Mouse (Mus musculus) stomach, embryonic 14.5 days (tissue): ENCODE results near the gene Sft2d1. TPM values are rescaled to one million over a fixed set of nuclear protein-coding genes. Genes with fewer than 3 reads are reported as not detected.
A peak's percentile ranks its signal among the peaks of the same experiment; 100 is the strongest.

Source experiments
- ATAC-seq: fragments of 200-750 bp; cut with Nextera tagmentation; 2 replicates; pipeline ENCODE4 v1.8.0; 2017; ENCODE audit warnings: low read depth, moderate TSS enrichment; ENCODE audit not compliant: insufficient number of reproducible peaks, insufficient read depth, low FRiP score
- H3K27ac ChIP-seq: fragments of 300-500 bp; sonication (generic); 2 replicates; pipeline ENCODE4 v1.5.1; 2014; ENCODE audit warnings: mild to moderate bottlenecking, low read length, moderate library complexity, mixed read lengths
- H3K27me3 ChIP-seq: fragments of 300-500 bp; sonication (generic); 2 replicates; pipeline ENCODE4 v1.6.1; 2014; ENCODE audit warnings: low read length, control low read depth, mixed read lengths; ENCODE audit not compliant: control insufficient read depth, insufficient read depth
- H3K36me3 ChIP-seq: fragments of 300-500 bp; sonication (generic); 2 replicates; pipeline ENCODE4 v1.6.1; 2014; ENCODE audit warnings: mild to moderate bottlenecking, control low read depth, low read length, moderate library complexity, mixed read lengths; ENCODE audit not compliant: control insufficient read depth, insufficient read depth
- H3K4me1 ChIP-seq: fragments of 300-500 bp; sonication (generic); 2 replicates; pipeline ENCODE4 v1.6.1; 2014; ENCODE audit warnings: low read length, control low read depth, mixed read lengths; ENCODE audit not compliant: control insufficient read depth, insufficient read depth
- H3K4me2 ChIP-seq: fragments of 300-500 bp; sonication (generic); replicated peaks from 2 replicates; pipeline ENCODE4 v1.6.1; 2014; ENCODE audit warnings: low read depth, low read length, control low read depth
- H3K4me3 ChIP-seq: fragments of 300-500 bp; sonication (generic); 2 replicates; pipeline ENCODE4 v1.5.1; 2014; ENCODE audit warnings: low read depth, low read length, control low read depth
- H3K9ac ChIP-seq: fragments of 300-500 bp; sonication (generic); replicated peaks from 2 replicates; pipeline ENCODE4 v1.6.1; 2014; ENCODE audit warnings: low read depth, mild to moderate bottlenecking, control low read depth, low read length, moderate library complexity, mixed read lengths
- H3K9me3 ChIP-seq: fragments of 300-500 bp; sonication (generic); 2 replicates; pipeline ENCODE4 v1.6.1; 2016; ENCODE audit warnings: low read depth, low read length, control low read depth; ENCODE audit not compliant: control insufficient read depth
- WGBS: fragments of 180-500 bp; shearing (Covaris S2); extraction: QIAGEN DNeasy Blood & Tissue Kit; methylation state at CpG from one replicate; pipeline ENCODE4 v1.1.7; 2014; 5-methylcytosine and 5-hydroxymethylcytosine counted together
- polyA plus RNA-seq: library from polyadenylated mRNA; unstranded; fragments of >200 nt; fragmentation: Nextera tagmentation; extraction: Ambion mirVana; gene quantifications from 2 replicates; pipeline ENCODE4 v1.2.1, GENCODE M21; 2014

The Sft2d1 gene
- polyA plus RNA-seq, 1 experiment from 2014 or later = 77.2 TPM

DNA sequence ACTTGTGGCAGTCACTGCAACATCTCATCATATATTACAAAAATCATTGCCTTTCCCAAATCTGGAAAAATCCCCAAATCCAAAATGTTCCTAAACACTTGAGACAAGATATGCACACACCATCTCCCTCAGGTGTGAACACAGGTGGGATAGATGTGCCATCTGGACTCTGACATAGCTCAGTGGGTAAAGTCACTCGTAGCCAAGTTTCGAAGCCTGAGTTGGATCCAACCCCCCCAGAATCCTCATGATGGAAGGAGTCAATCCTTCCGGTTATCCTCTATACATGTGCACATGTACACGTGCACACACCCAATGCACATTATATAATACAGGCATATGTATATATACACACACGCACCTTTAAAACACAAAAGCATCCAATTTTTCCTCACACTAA lies 50.0 kb downstream of the Sft2d1 start:
- no peak for ATAC-seq
- Histone ChIP-seq H3K9me3 (no peaks in the 10 kb centered on the region), H3K4me3 (no peak overlapping the region), H3K9ac (no peak overlapping the region), H3K4me1 (peaks cover 9% of the 10 kb centered on the region; the same call in 1 of the 2 replicates), H3K27me3 (no peaks in the 10 kb centered on the region), H3K27ac (no peak overlapping the region), H3K4me2 (no peak overlapping the region), H3K36me3 (no peaks in the 10 kb centered on the region)
- 88% methylated on average over 5 of the region's 5 CpGs for WGBS

DNA sequence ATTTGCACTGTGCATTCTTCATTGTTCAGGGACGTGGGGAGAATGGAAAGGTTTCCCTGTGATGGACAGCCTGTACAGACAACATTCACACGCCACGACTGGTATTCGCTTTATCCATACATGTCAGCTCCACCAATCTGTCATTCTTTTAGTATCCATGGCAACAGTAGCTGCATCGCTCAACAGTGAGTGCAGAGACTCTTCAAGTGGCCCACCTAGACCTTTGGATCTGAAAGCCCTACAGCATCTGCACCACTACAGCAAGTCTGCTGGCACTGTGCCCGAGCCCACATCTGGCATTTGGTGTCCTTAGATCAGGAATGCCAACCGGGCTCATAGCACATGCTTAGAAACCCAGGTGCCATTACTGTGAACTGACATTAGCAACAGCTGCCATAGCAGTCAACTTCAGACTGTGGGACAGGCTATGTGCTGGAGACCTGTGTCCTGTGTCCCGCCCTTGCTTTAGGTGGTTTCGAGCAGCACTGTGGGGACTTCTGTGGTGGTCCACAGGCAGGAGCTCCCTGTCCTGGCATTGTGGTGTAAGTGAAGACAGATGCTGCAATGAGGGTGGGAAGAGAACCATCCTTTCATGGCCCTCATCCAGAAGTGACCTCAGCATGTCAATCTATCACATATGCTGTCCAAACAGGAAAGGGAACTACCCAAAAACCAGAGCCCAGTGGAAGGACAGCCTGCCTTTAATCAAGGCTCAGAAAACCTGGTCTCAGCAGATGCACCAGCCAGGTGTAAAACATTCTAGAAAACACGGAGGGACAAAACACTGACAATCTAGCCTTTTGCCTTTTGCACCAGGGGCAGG lies 50.6 kb downstream of the Sft2d1 start:
- H3K36me3 ChIP-seq = no peaks in the 10 kb centered on the region
- no peak overlapping the region for H3K4me3 ChIP-seq
- no peak overlapping the region for H3K9ac ChIP-seq
- ATAC-seq = no peak
- peaks cover 9% of the 10 kb centered on the region; the same call in 1 of the 2 replicates for H3K4me1 ChIP-seq
- H3K9me3 ChIP-seq = no peaks in the 10 kb centered on the region
- WGBS = 70% methylated on average over 10 of the region's 10 CpGs
- H3K27ac ChIP-seq = no peak overlapping the region
- no peaks in the 10 kb centered on the region for H3K27me3 ChIP-seq
- no peak overlapping the region for H3K4me2 ChIP-seq

DNA sequence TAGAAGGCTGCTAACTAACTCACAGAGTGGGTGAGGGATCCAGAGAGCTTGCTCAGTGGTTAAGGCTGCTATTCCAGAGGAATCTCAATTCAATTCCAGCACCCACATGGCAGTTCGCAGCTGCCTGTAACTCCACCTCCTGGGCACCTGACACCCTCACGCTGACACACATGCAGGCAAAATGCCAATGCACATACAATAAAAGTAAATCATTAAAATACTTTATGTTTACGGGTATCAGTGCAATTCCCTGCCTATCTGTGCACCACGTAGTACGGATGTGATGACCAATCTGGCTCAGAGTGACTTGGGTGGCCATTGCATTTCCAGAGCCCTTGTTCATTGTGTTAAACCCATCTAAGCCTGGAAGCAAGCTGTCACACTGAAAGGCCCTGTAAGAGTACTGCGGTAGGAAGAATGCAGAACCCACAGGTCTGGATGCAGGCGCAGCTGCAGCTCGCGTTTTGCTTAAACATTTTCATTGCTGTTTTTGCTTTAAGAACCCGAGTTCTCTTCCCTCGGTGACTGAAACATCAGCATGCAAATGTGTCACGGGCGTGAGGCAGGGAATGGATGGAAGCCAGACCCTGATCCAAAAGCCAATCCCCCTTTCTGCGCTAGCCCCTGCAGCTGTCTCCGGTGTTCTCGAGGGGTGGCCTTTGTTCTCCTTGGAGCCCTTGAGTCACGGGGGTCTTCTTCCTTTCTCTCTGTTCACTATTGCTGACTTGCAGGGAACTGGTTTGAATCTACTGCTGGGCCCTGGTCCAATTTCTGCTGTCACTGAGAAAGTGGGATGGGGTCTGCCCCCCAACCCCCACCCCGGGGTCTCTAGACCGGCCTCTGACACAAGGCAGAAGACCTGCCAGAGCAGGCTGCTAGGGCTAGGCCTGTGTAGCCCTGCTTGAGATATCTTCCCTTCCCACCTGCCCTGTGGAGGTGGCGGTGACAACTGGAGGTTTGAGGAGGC lies 56.9 kb downstream of the Sft2d1 start:
- Histone ChIP-seq H3K27ac (peak overlapping the region; percentile 58), H3K27me3 (no peaks in the 10 kb centered on the region), H3K36me3 (no peaks in the 10 kb centered on the region), H3K4me1 (peaks cover 11% of the 10 kb centered on the region; the same call in 1 of the 2 replicates), H3K9me3 (no peaks in the 10 kb centered on the region), H3K4me3 (no peak overlapping the region), H3K4me2 (0 out of 2 replicates have a peak overlapping the region, but pooled peaks have one; percentile 5), H3K9ac (peak overlapping the region; percentile 14; the same call in 1 of the 2 replicates)
- 27% methylated on average over 20 of the region's 20 CpGs for WGBS
- ATAC-seq = no peak

DNA sequence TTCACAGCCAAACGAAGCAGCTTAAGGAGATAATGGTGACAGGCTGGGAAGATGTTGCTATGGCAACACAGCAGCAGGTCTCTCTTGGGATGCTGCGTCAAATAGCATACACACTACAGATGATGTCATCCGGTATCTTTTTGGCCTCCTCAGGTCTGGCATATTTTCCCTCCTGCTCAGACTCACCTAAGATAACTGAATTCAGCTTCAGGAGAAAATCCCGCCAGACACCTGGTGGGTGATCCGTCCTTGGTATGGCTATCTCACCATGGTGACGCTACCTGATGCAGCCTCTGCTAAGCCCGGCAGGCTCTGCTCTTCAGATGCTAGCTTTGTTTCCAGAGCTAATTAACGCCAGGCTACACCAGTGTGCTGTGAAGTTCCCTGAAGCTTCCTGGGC lies 57.7 kb downstream of the Sft2d1 start:
- Histone ChIP-seq H3K27me3 (no peaks in the 10 kb centered on the region), H3K4me1 (peaks cover 11% of the 10 kb centered on the region; the same call in 1 of the 2 replicates), H3K27ac (no peak overlapping the region), H3K9ac (no peak overlapping the region), H3K4me2 (no peak overlapping the region), H3K9me3 (no peaks in the 10 kb centered on the region), H3K36me3 (no peaks in the 10 kb centered on the region), H3K4me3 (no peak overlapping the region)
- ATAC-seq = no peak
- 31% methylated on average over 8 of the region's 8 CpGs for WGBS

DNA sequence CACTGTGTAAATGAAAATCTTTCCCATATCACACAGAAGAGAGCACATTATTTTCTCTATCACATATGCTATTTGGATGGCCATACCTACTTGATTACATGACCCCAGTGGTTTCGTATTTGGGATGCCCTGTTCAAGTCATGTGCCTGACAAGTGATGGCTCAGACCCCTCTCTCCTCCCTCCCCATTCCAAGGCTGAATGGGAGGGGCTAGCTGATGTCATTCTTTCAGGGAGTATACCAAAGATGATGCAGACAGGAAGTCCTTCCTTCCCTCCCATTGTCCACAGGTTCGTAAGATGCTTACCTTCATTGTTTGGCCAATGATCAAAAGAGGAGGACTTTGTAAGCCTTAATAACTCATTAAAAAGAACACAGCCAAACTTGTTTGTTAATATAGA lies 58.3 kb downstream of the Sft2d1 start:
- 68% methylated on average over 2 of the region's 2 CpGs for WGBS
- no peak for ATAC-seq

GRCm38 (mm10) chr17:8370634-8371229 lies 59.8 kb downstream of the Sft2d1 start:
- Histone ChIP-seq H3K4me1 (peaks cover 11% of the 10 kb centered on the region; the same call in 1 of the 2 replicates), H3K27ac (no peak overlapping the region), H3K36me3 (no peaks in the 10 kb centered on the region), H3K9me3 (no peaks in the 10 kb centered on the region), H3K4me2 (no peak overlapping the region), H3K27me3 (no peaks in the 10 kb centered on the region), H3K4me3 (no peak overlapping the region), H3K9ac (no peak overlapping the region)
- ATAC-seq = no peak
- 35% methylated on average over 13 of the region's 13 CpGs for WGBS

More for the DNA sequence above, 58.3 kb downstream of the Sft2d1 start:
- H3K9me3 ChIP-seq = no peaks in the 10 kb centered on the region
- no peaks in the 10 kb centered on the region for H3K27me3 ChIP-seq
- H3K4me3 ChIP-seq = no peak overlapping the region
- H3K9ac ChIP-seq = no peak overlapping the region
- peaks cover 11% of the 10 kb centered on the region; the same call in 1 of the 2 replicates for H3K4me1 ChIP-seq
- no peak overlapping the region for H3K27ac ChIP-seq
- no peaks in the 10 kb centered on the region for H3K36me3 ChIP-seq
- H3K4me2 ChIP-seq = no peak overlapping the region

DNA sequence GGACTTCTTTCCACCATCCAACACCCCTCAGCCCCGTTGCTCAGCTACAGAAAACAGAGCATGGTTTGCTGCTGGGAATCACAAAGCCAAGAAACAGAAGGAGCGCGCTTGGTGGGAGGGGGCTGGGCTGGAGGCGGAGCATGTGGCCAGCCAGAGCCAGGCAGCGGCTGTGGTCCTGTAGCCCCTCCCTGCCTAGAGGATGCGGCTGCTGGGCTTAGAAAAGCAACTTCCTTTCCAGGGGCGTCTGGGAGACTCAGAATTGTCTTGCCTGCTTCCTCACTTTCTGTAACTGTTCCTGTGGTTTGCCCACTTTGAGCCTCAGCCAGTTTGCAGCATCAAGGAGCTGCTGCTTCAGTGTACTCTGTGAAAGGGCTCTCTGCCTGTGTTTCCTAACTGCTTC lies 60.9 kb downstream of the Sft2d1 start:
- peaks cover 11% of the 10 kb centered on the region; the same call in 1 of the 2 replicates for H3K4me1 ChIP-seq
- ATAC-seq = peak; percentile 84
- no peaks in the 10 kb centered on the region for H3K27me3 ChIP-seq
- H3K9me3 ChIP-seq = no peaks in the 10 kb centered on the region
- H3K4me3 ChIP-seq = peak overlapping the region; percentile 13
- H3K9ac ChIP-seq = 0 out of 2 replicates have a peak overlapping the region, but pooled peaks have one; percentile 0
- peak overlapping the region; percentile 49 for H3K4me2 ChIP-seq
- WGBS = 0% methylated on average over 7 of the region's 7 CpGs
- no peaks in the 10 kb centered on the region for H3K36me3 ChIP-seq
- H3K27ac ChIP-seq = peak overlapping the region; percentile 69
